Mouse (Mus musculus): ENCODE data around the gene Actb. TPM values are rescaled to one million over a fixed set of nuclear protein-coding genes. Genes with fewer than 3 reads are reported as not detected.

Gene Actb
- polyA plus RNA-seq, 1 experiment from 2014 or later: 15,839 TPM

GRCm38 (mm10) chr5:142926940-142927228, 20.3 kb upstream of the Actb start:
- Histone ChIP-seq H3K27me3 (ENCODE audit: control insufficient read depth, insufficient read depth, low read length) (0 out of 2 replicates have a peak, but pooled peaks cover 3% of the 10 kb centered on the region), H3K4me2 (ENCODE audit: low read depth) (no peak overlapping the region), H3K9me3 (ENCODE audit: control insufficient read depth, low read length) (no peaks in the 10 kb centered on the region), H3K27ac (ENCODE audit: low read depth, low read length) (no peak overlapping the region), H3K9ac (ENCODE audit: low read length) (no peak overlapping the region; the same call in 1 of the 2 replicates), H3K4me1 (ENCODE audit: control insufficient read depth, insufficient read depth, low read length) (peaks cover 6% of the 10 kb centered on the region; the same call in 1 of the 2 replicates), H3K36me3 (ENCODE audit: control insufficient read depth, insufficient read depth, low read length) (no peaks in the 10 kb centered on the region), H3K4me3 (ENCODE audit: low read depth, low read length) (no peak overlapping the region)
- DNase-seq (ENCODE audit: low spot score) (no peak), ATAC-seq (ENCODE audit: insufficient read depth, low FRiP score, low TSS enrichment) (no peak)
- 46% methylated on average over 3 of the region's 3 CpGs for WGBS

GRCm38 (mm10) chr5:142926204-142926939, 19.8 kb upstream of the Actb start:
- no peak overlapping the region for H3K27ac ChIP-seq (ENCODE audit: low read depth, low read length)
- no peak for DNase-seq (ENCODE audit: low spot score)

DNA sequence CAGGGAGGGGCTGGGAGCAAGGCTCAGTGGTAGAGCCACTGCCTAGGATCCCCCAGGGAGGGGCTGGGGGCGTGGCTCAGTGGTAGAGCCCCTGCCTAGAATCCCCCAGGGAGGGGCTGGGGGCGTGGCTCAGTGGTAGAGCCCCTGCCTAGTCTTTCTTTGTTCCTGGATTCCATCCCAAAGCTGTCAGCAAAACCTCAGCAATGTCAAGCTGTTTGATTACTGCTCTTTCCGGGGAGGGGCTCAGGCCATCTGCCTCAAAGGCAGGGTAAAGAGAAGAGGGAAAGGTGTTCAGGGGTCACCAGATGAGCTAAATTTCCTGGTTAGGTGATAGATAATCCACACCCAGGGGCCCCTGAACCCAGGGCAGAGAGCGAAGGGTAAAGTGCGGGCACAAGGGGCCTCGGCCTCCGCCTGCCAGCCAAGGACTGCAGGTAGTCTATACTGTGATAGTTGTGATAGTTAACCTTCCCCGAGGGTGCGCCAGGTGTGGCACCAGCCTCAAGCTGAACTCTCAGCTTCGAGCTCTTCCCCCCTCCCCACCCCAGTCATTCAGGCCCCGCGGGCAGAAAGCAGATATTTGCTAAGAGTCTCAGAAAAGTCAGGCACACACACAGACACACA, 17.9 kb upstream of the Actb start:
- H3K36me3 ChIP-seq (ENCODE audit: control insufficient read depth, insufficient read depth, low read length): no peaks in the 10 kb centered on the region
- no peak overlapping the region for H3K27ac ChIP-seq (ENCODE audit: low read depth, low read length)
- H3K4me3 ChIP-seq (ENCODE audit: low read depth, low read length): no peak overlapping the region
- 0 out of 2 replicates have a peak, but pooled peaks cover 3% of the 10 kb centered on the region for H3K27me3 ChIP-seq (ENCODE audit: control insufficient read depth, insufficient read depth, low read length)
- no peak for DNase-seq (ENCODE audit: low spot score)
- WGBS: 76% methylated on average over 12 of the region's 12 CpGs
- no peaks in the 10 kb centered on the region for H3K9me3 ChIP-seq (ENCODE audit: control insufficient read depth, low read length)
- no peak overlapping the region for H3K4me2 ChIP-seq (ENCODE audit: low read depth)
- no peak overlapping the region for H3K9ac ChIP-seq (ENCODE audit: low read length)
- peaks cover 6% of the 10 kb centered on the region; the same call in 1 of the 2 replicates for H3K4me1 ChIP-seq (ENCODE audit: control insufficient read depth, insufficient read depth, low read length)
- no peak for ATAC-seq (ENCODE audit: insufficient read depth, low FRiP score, low TSS enrichment)

More at GRCm38 (mm10) chr5:142926204-142926939, 19.8 kb upstream of the Actb start:
- 20% methylated on average over 12 of the region's 13 CpGs for WGBS
- Histone ChIP-seq H3K9me3 (ENCODE audit: control insufficient read depth, low read length) (no peaks in the 10 kb centered on the region), H3K4me1 (ENCODE audit: control insufficient read depth, insufficient read depth, low read length) (peaks cover 6% of the 10 kb centered on the region; the same call in 1 of the 2 replicates), H3K4me2 (ENCODE audit: low read depth) (no peak overlapping the region), H3K36me3 (ENCODE audit: control insufficient read depth, insufficient read depth, low read length) (no peaks in the 10 kb centered on the region), H3K27me3 (ENCODE audit: control insufficient read depth, insufficient read depth, low read length) (0 out of 2 replicates have a peak, but pooled peaks cover 3% of the 10 kb centered on the region), H3K4me3 (ENCODE audit: low read depth, low read length) (no peak overlapping the region), H3K9ac (ENCODE audit: low read length) (no peak overlapping the region; the same call in 1 of the 2 replicates)
- no peak for ATAC-seq (ENCODE audit: insufficient read depth, low FRiP score, low TSS enrichment)

- H3K36me3 ChIP-seq (ENCODE audit: control insufficient read depth, insufficient read depth, low read length): no peaks in the 10 kb centered on the region
- 81% methylated on average over 3 of the region's 3 CpGs for WGBS
Measured at GRCm38 (mm10) chr5:142923781-142924180, 17.2 kb upstream of the Actb start.

DNA sequence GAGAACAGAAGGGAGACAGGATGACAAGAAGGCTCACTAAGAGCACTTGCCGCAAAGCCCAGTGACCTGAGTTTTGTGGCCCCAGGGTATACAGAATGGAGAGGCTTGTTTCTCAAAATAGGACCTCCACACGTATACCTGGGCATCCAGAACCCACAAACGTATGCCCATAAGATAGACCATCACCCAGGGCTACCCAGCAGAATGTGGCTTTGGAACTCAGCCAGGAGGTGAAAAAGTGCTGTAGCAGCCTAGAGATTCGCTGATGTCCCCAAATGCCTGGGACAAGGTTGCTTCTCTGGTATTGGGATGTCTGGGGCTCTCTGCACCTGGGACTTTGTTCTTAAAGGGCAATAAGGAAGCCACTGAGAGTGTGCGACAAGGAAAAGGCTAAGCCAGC, 15.7 kb upstream of the Actb start:
- 88% methylated on average over 5 of the region's 5 CpGs for WGBS
- Histone ChIP-seq H3K27me3 (ENCODE audit: control insufficient read depth, insufficient read depth, low read length) (no peaks in the 10 kb centered on the region), H3K4me3 (ENCODE audit: low read depth, low read length) (no peak overlapping the region), H3K4me1 (ENCODE audit: control insufficient read depth, insufficient read depth, low read length) (0 out of 2 replicates have a peak, but pooled peaks cover 4% of the 10 kb centered on the region), H3K4me2 (ENCODE audit: low read depth) (no peak overlapping the region), H3K9me3 (ENCODE audit: control insufficient read depth, low read length) (no peaks in the 10 kb centered on the region), H3K9ac (ENCODE audit: low read length) (no peak overlapping the region), H3K27ac (ENCODE audit: low read depth, low read length) (no peak overlapping the region), H3K36me3 (ENCODE audit: control insufficient read depth, insufficient read depth, low read length) (no peaks in the 10 kb centered on the region)
- DNase-seq (ENCODE audit: low spot score) (no peak), ATAC-seq (ENCODE audit: insufficient read depth, low FRiP score, low TSS enrichment) (no peak)

More at GRCm38 (mm10) chr5:142923781-142924180, 17.2 kb upstream of the Actb start:
- H3K9me3 ChIP-seq (ENCODE audit: control insufficient read depth, low read length): no peaks in the 10 kb centered on the region
- H3K27me3 ChIP-seq (ENCODE audit: control insufficient read depth, insufficient read depth, low read length): no peaks in the 10 kb centered on the region
- no peak overlapping the region for H3K4me3 ChIP-seq (ENCODE audit: low read depth, low read length)
- no peak for DNase-seq (ENCODE audit: low spot score)
- no peak overlapping the region for H3K4me2 ChIP-seq (ENCODE audit: low read depth)
- ATAC-seq (ENCODE audit: insufficient read depth, low FRiP score, low TSS enrichment): no peak
- H3K4me1 ChIP-seq (ENCODE audit: control insufficient read depth, insufficient read depth, low read length): 0 out of 2 replicates have a peak, but pooled peaks cover 4% of the 10 kb centered on the region
- no peak overlapping the region for H3K9ac ChIP-seq (ENCODE audit: low read length)
- H3K27ac ChIP-seq (ENCODE audit: low read depth, low read length): no peak overlapping the region

GRCm38 (mm10) chr5:142921074-142921459, 14.5 kb upstream of the Actb start:
- no peak overlapping the region for H3K4me3 ChIP-seq (ENCODE audit: low read depth, low read length)
- no peak overlapping the region for H3K27ac ChIP-seq (ENCODE audit: low read depth, low read length)
- H3K36me3 ChIP-seq (ENCODE audit: control insufficient read depth, insufficient read depth, low read length): no peaks in the 10 kb centered on the region
- H3K27me3 ChIP-seq (ENCODE audit: control insufficient read depth, insufficient read depth, low read length): no peaks in the 10 kb centered on the region
- DNase-seq (ENCODE audit: low spot score) (no peak), ATAC-seq (ENCODE audit: insufficient read depth, low FRiP score, low TSS enrichment) (no peak)
- no peak overlapping the region for H3K9ac ChIP-seq (ENCODE audit: low read length)
- H3K9me3 ChIP-seq (ENCODE audit: control insufficient read depth, low read length): no peaks in the 10 kb centered on the region
- 77% methylated on average over 6 of the region's 6 CpGs for WGBS
- no peaks in the 10 kb centered on the region for H3K4me1 ChIP-seq (ENCODE audit: control insufficient read depth, insufficient read depth, low read length)
- no peak overlapping the region for H3K4me2 ChIP-seq (ENCODE audit: low read depth)

GRCm38 (mm10) chr5:142920311-142921073, 13.9 kb upstream of the Actb start:
- no peak for ATAC-seq (ENCODE audit: insufficient read depth, low FRiP score, low TSS enrichment)
- WGBS: 70% methylated on average over 8 of the region's 8 CpGs
- H3K9ac ChIP-seq (ENCODE audit: low read length): no peak overlapping the region

GRCm38 (mm10) chr5:142917402-142917801, 10.8 kb upstream of the Actb start:
- H3K27me3 ChIP-seq (ENCODE audit: control insufficient read depth, insufficient read depth, low read length): no peaks in the 10 kb centered on the region
- H3K9me3 ChIP-seq (ENCODE audit: control insufficient read depth, low read length): no peaks in the 10 kb centered on the region
- no peak overlapping the region for H3K4me2 ChIP-seq (ENCODE audit: low read depth)
- no peaks in the 10 kb centered on the region for H3K4me1 ChIP-seq (ENCODE audit: control insufficient read depth, insufficient read depth, low read length)
- no peak overlapping the region for H3K9ac ChIP-seq (ENCODE audit: low read length)
- ATAC-seq (ENCODE audit: insufficient read depth, low FRiP score, low TSS enrichment) (no peak), DNase-seq (ENCODE audit: low spot score) (no peak)
- WGBS: 92% methylated on average over 8 of the region's 8 CpGs
- H3K4me3 ChIP-seq (ENCODE audit: low read depth, low read length): no peak overlapping the region
- H3K36me3 ChIP-seq (ENCODE audit: control insufficient read depth, insufficient read depth, low read length): no peaks in the 10 kb centered on the region
- no peak overlapping the region for H3K27ac ChIP-seq (ENCODE audit: low read depth, low read length)

More at GRCm38 (mm10) chr5:142920311-142921073, 13.9 kb upstream of the Actb start:
- Histone ChIP-seq H3K27me3 (ENCODE audit: control insufficient read depth, insufficient read depth, low read length) (no peaks in the 10 kb centered on the region), H3K4me3 (ENCODE audit: low read depth, low read length) (no peak overlapping the region), H3K4me2 (ENCODE audit: low read depth) (no peak overlapping the region), H3K4me1 (ENCODE audit: control insufficient read depth, insufficient read depth, low read length) (no peaks in the 10 kb centered on the region), H3K27ac (ENCODE audit: low read depth, low read length) (no peak overlapping the region), H3K36me3 (ENCODE audit: control insufficient read depth, insufficient read depth, low read length) (no peaks in the 10 kb centered on the region), H3K9me3 (ENCODE audit: control insufficient read depth, low read length) (no peaks in the 10 kb centered on the region)
- no peak for DNase-seq (ENCODE audit: low spot score)

All from neural tube, embryonic 11.5 days (tissue).